ENCODE assay signal across 27 mouse cellular contexts in genomic region chr5:63847080-63847479, GRCm38 (mm10). TPM values are rescaled to one million over a fixed set of nuclear protein-coding genes. Genes with fewer than 3 reads are reported as not detected.
A peak's percentile ranks its signal among the peaks of the same experiment; 100 is the strongest.
DNase-seq lines count a peak whose midpoint lies in the region; ATAC-seq and TF ChIP-seq lines count a peak whose summit lies in the region.
"Had no signal": no experiment of that assay in that cellular context is flagged by ENCODE, and none has a peak within 500 bp of the region (broad histone marks: within the 10 kb centered on the region; RNA-seq: fewer than 3 reads in every experiment).

No protein-coding gene starts in this region.

- no peak for TF ChIP-seq CTCF in kidney, adult 2 months (conservative IDR thresholded peaks at IDR 0.05; ENCODE audit: insufficient read depth, insufficient read length, low read depth, low read length)
- no peak for TF ChIP-seq CTCF in kidney, postnatal 0 days (IDR thresholded peaks at IDR 0.05; ENCODE audit: low read depth)
- no peak for TF ChIP-seq CTCF in left cerebral cortex, adult 2 months (IDR thresholded peaks at IDR 0.05)

- intact Hi-C loops in left cerebral cortex, adult 2 months (cut with DNase I), result no loop called here
- intact Hi-C loops in heart, postnatal 36 days (cut with DNase I), result no loop called here

- H3K4me2 ChIP-seq in kidney, embryonic 14.5 days (replicated peaks; ENCODE audit: low read depth, low read length), result no peak overlapping the region
- no peak overlapping the region for H3K4me2 ChIP-seq in intestine, embryonic 14.5 days (ENCODE audit: low read length)
- H3K4me2 ChIP-seq in kidney, postnatal 0 days (ENCODE audit: low read length), result no peak overlapping the region
- peak overlapping the region; percentile 30; the same call in 1 of the 2 replicates for H3K4me2 ChIP-seq in liver, embryonic 15.5 days
- H3K4me2 ChIP-seq: embryonic facial prominence, embryonic 13.5 days; forebrain, embryonic 12.5 days; hindbrain, embryonic 15.5 days; limb, embryonic 15.5 days; neural tube, embryonic 13.5 days; stomach, embryonic 15.5 days had no signal

- TF ChIP-seq POLR2A in kidney, adult 2 months (IDR thresholded peaks at IDR 0.05; ENCODE audit: low read depth, low read length), result no peak

- 51% methylated on average over 8 of the region's 8 CpGs for WGBS in kidney, adult 2 months
- WGBS in kidney, embryonic 14.5 days, result 90% methylated on average over 8 of the region's 8 CpGs
- WGBS in intestine, embryonic 14.5 days, result 85% methylated on average over 8 of the region's 8 CpGs
- WGBS in kidney, postnatal 0 days, result 87% methylated on average over 8 of the region's 8 CpGs
- WGBS in liver, embryonic 15.5 days (ENCODE audit: insufficient replicate concordance), result 67% methylated on average over 8 of the region's 8 CpGs

- ATAC-seq in kidney, embryonic 14.5 days (ENCODE audit: low FRiP score, low TSS enrichment), result no peak
- ATAC-seq in intestine, embryonic 14.5 days (replicated peaks; ENCODE audit: low FRiP score, low TSS enrichment, low read depth), result peak; percentile 58
- no peak; the same call in 1 of the 2 replicates for ATAC-seq in kidney, postnatal 0 days (replicated peaks; ENCODE audit: low FRiP score, low read depth)
- ATAC-seq in liver, embryonic 15.5 days (ENCODE audit: insufficient read depth), result peak; percentile 66
- ATAC-seq: midbrain, embryonic 16.5 days had no signal

- DNase-seq in kidney, adult 2 months, result peak; percentile 75
- DNase-seq in intestine, embryonic 14.5 days (ENCODE audit: low spot score), result no peak
- no peak for DNase-seq in kidney, postnatal 0 days (ENCODE audit: low spot score)
- DNase-seq in testis, postnatal 14 days (ENCODE audit: low spot score), result no peak
- DNase-seq in left cerebral cortex, adult 2 months (ENCODE audit: extremely low spot score in 1 of 2, low spot score in 2 of 2), result no peak
- DNase-seq in heart, postnatal 36 days, result no peak
- DNase-seq: adrenal gland, postnatal 14 days; cerebellum, adult 8-10 months; cerebellum, postnatal 36 days; embryo, embryonic 11 days; gastrocnemius, adult 2 months; left cerebral cortex, postnatal 4 days; lung, postnatal 10 days had no signal

- H3K36me3 ChIP-seq in kidney, adult 2 months (ENCODE audit: control insufficient read depth, insufficient read depth, low read length), result no peaks in the 10 kb centered on the region
- no peaks in the 10 kb centered on the region for H3K36me3 ChIP-seq in kidney, embryonic 14.5 days (ENCODE audit: control insufficient read depth, insufficient read depth, low read length)
- no peaks in the 10 kb centered on the region for H3K36me3 ChIP-seq in intestine, embryonic 14.5 days (ENCODE audit: control insufficient read depth, insufficient read depth, low read length)
- H3K36me3 ChIP-seq in kidney, postnatal 0 days (ENCODE audit: insufficient read depth, low read length), result no peaks in the 10 kb centered on the region
- H3K36me3 ChIP-seq in liver, embryonic 15.5 days (replicated peaks), result no peaks in the 10 kb centered on the region
- H3K36me3 ChIP-seq: embryonic facial prominence, embryonic 13.5 days; forebrain, embryonic 12.5 days; heart, embryonic 10.5 days; hindbrain, embryonic 15.5 days; limb, embryonic 15.5 days; midbrain, embryonic 10.5 days; neural tube, embryonic 13.5 days; stomach, embryonic 15.5 days had no signal

- H3K9ac ChIP-seq in kidney, embryonic 14.5 days (ENCODE audit: low read depth, low read length), result no peak overlapping the region
- H3K9ac ChIP-seq in intestine, embryonic 14.5 days (ENCODE audit: low read length), result no peak overlapping the region
- no peak overlapping the region for H3K9ac ChIP-seq in kidney, postnatal 0 days (ENCODE audit: low read depth, low read length)
- no peak overlapping the region for H3K9ac ChIP-seq in liver, embryonic 15.5 days
- H3K9ac ChIP-seq: embryonic facial prominence, embryonic 13.5 days; forebrain, embryonic 12.5 days; hindbrain, embryonic 15.5 days; limb, embryonic 15.5 days; neural tube, embryonic 13.5 days; stomach, embryonic 15.5 days had no signal

- peak overlapping the region; percentile 11; the same call in 1 of the 2 replicates for H3K4me3 ChIP-seq in kidney, adult 2 months (ENCODE audit: insufficient read depth, low read depth, low read length)
- H3K4me3 ChIP-seq in kidney, embryonic 14.5 days (ENCODE audit: low read length), result no peak overlapping the region
- H3K4me3 ChIP-seq in intestine, embryonic 14.5 days (ENCODE audit: low read depth, low read length), result no peak overlapping the region
- no peak overlapping the region for H3K4me3 ChIP-seq in kidney, postnatal 0 days (replicated peaks; ENCODE audit: low read depth, low read length)
- no peak overlapping the region for H3K4me3 ChIP-seq in liver, embryonic 15.5 days (replicated peaks)
- no peak overlapping the region for H3K4me3 ChIP-seq in left cerebral cortex, adult 2 months
- H3K4me3 ChIP-seq: embryonic facial prominence, embryonic 13.5 days; erythroblast, embryonic 14.5 days; forebrain, embryonic 12.5 days; gastrocnemius, adult 2 months; heart, embryonic 10.5 days; hindbrain, embryonic 15.5 days; limb, embryonic 15.5 days; midbrain, embryonic 10.5 days; myocyte; neural tube, embryonic 13.5 days; stomach, embryonic 15.5 days had no signal

- H3K27me3 ChIP-seq in kidney, adult 2 months (replicated peaks; ENCODE audit: control insufficient read depth, insufficient read depth, low read length), result no peaks in the 10 kb centered on the region
- no peaks in the 10 kb centered on the region for H3K27me3 ChIP-seq in kidney, embryonic 14.5 days (ENCODE audit: control insufficient read depth, insufficient read depth, low read length)
- H3K27me3 ChIP-seq in intestine, embryonic 14.5 days (replicated peaks; ENCODE audit: control insufficient read depth, insufficient read depth, low read length), result no peaks in the 10 kb centered on the region
- H3K27me3 ChIP-seq in kidney, postnatal 0 days (ENCODE audit: insufficient read depth, low read length), result no peaks in the 10 kb centered on the region
- H3K27me3 ChIP-seq in liver, embryonic 15.5 days, result no peaks in the 10 kb centered on the region
- H3K27me3 ChIP-seq: embryonic facial prominence, embryonic 13.5 days; forebrain, embryonic 12.5 days; hindbrain, embryonic 15.5 days; limb, embryonic 15.5 days; neural tube, embryonic 13.5 days; stomach, embryonic 15.5 days had no signal

- peaks cover 9% of the 10 kb centered on the region for H3K9me3 ChIP-seq in kidney, embryonic 14.5 days (ENCODE audit: control insufficient read depth, low read length)
- H3K9me3 ChIP-seq in intestine, embryonic 14.5 days (ENCODE audit: control insufficient read depth, low read length), result peaks cover 4% of the 10 kb centered on the region; the same call in 1 of the 2 replicates
- H3K9me3 ChIP-seq in kidney, postnatal 0 days (replicated peaks; ENCODE audit: low read length), result 0 out of 2 replicates have a peak, but pooled peaks cover 3% of the 10 kb centered on the region
- 0 out of 2 replicates have a peak, but pooled peaks cover 4% of the 10 kb centered on the region for H3K9me3 ChIP-seq in liver, embryonic 15.5 days (replicated peaks)
- H3K9me3 ChIP-seq: hindbrain, embryonic 15.5 days; limb, embryonic 15.5 days; stomach, embryonic 15.5 days had no signal

- peaks cover 7% of the 10 kb centered on the region; the same call in 1 of the 2 replicates for H3K4me1 ChIP-seq in kidney, adult 2 months (ENCODE audit: control insufficient read depth, insufficient read depth, low read length)
- H3K4me1 ChIP-seq in kidney, embryonic 14.5 days (ENCODE audit: control insufficient read depth, insufficient read depth, low read length), result no peaks in the 10 kb centered on the region
- H3K4me1 ChIP-seq in intestine, embryonic 14.5 days (replicated peaks; ENCODE audit: control insufficient read depth, insufficient read depth, low read length), result no peaks in the 10 kb centered on the region
- H3K4me1 ChIP-seq in kidney, postnatal 0 days (replicated peaks; ENCODE audit: insufficient read depth, low read length), result 0 out of 2 replicates have a peak, but pooled peaks cover 6% of the 10 kb centered on the region
- no peaks in the 10 kb centered on the region for H3K4me1 ChIP-seq in liver, embryonic 15.5 days (replicated peaks)
- H3K4me1 ChIP-seq: embryonic facial prominence, embryonic 13.5 days; forebrain, embryonic 12.5 days; heart, embryonic 10.5 days; hindbrain, embryonic 15.5 days; limb, embryonic 15.5 days; midbrain, embryonic 10.5 days; neural tube, embryonic 13.5 days; stomach, embryonic 15.5 days had no signal

- H3K27ac ChIP-seq in kidney, adult 2 months (ENCODE audit: insufficient read depth, low read depth, low read length), result peak overlapping the region; percentile 97
- H3K27ac ChIP-seq in kidney, embryonic 14.5 days (ENCODE audit: low read depth, low read length), result no peak overlapping the region; the same call in 1 of the 2 replicates
- H3K27ac ChIP-seq in intestine, embryonic 14.5 days (ENCODE audit: low read depth), result peak overlapping the region; percentile 30; the same call in 1 of the 2 replicates
- H3K27ac ChIP-seq in kidney, postnatal 0 days, result peak overlapping the region; percentile 80
- H3K27ac ChIP-seq in liver, embryonic 15.5 days (replicated peaks), result peak overlapping the region; percentile 76
- no peak overlapping the region for H3K27ac ChIP-seq in left cerebral cortex, adult 2 months
- H3K27ac ChIP-seq: embryonic facial prominence, embryonic 13.5 days; forebrain, embryonic 12.5 days; gastrocnemius, adult 2 months; heart, embryonic 10.5 days; hindbrain, embryonic 15.5 days; limb, embryonic 15.5 days; midbrain, embryonic 10.5 days; neural tube, embryonic 13.5 days; stomach, embryonic 15.5 days had no signal

RNA-seq across cellular contexts. Expression of gene 0610040J01Rik, which starts 34.9 kb away (rescaled TPM):
- 50.1 and 57.6 TPM in 2 replicates for polyA plus RNA-seq in kidney, adult 2 months (2012; rRNA removed)
- 31.2 and 33.2 TPM in 2 replicates for polyA plus RNA-seq in kidney, embryonic 14.5 days (2014; fragmentation: Nextera tagmentation; extraction: Ambion mirVana)
- polyA plus RNA-seq in intestine, embryonic 14.5 days (2014; fragmentation: Nextera tagmentation; extraction: Ambion mirVana), result 25.9 and 29.3 TPM in 2 replicates
- 53.4 and 59.8 TPM in 2 replicates for polyA plus RNA-seq in kidney, postnatal 0 days (2015; fragmentation: Nextera tagmentation; extraction: Ambion mirVana)
- 20.4 and 24.6 TPM in 2 replicates for polyA plus RNA-seq in liver, embryonic 15.5 days (2015; fragmentation: Nextera tagmentation; extraction: Ambion mirVana)
- 1 to 10 TPM; 3.5 to 4.1 TPM for total RNA-seq in left cerebral cortex, adult 2 months (2021)
- 1 to 10 TPM; 2.1 to 2.7 TPM for total RNA-seq in heart, postnatal 36 days (2021)
- total RNA-seq: hematopoietic stem cell, adult 5-6 weeks had no signal
- polyA plus RNA-seq: myocyte had no signal

Comparison
In these comparisons a context has a peak if more than half of its experiments do, and no peak if none do; other contexts are left out.
1. H3K27ac ChIP-seq: peak in kidney, adult 2 months (single experiment), intestine, embryonic 14.5 days (single experiment), kidney, postnatal 0 days (single experiment) and liver, embryonic 15.5 days (single experiment); none in kidney, embryonic 14.5 days (single experiment) and left cerebral cortex, adult 2 months (single experiment).
2. ATAC-seq: peak in intestine, embryonic 14.5 days (single experiment) and liver, embryonic 15.5 days (single experiment); none in kidney, embryonic 14.5 days (single experiment) and kidney, postnatal 0 days (single experiment).